Mouse (Mus musculus): ENCODE data around the gene Ccl24.

GRCm38 (mm10) chr5:135544032-135544558, 28.8 kb downstream of the Ccl24 start:
- TF ChIP-seq CTCF (IDR thresholded peaks at IDR 0.05; ENCODE audit: low read depth): no peak
- TF ChIP-seq EP300 (IDR thresholded peaks at IDR 0.05; ENCODE audit: low read depth): no peak
